Mouse (Mus musculus) mesoderm, embryonic 11.5 days (tissue): ENCODE data around the gene Gm45711.
A peak's percentile ranks its signal among the peaks of the same experiment; 100 is the strongest.
"Not testable (repeated sequence)": the region's sequence is repeated elsewhere in the genome, so short reads cannot be mapped to it uniquely, and the experiment has no call there.

Experiments
- DNase-seq: peaks from one replicate; pipeline ENCODE4 v3.0.0-alpha.2; 2012; ENCODE audit warnings: low read depth, low spot score

Gm45711 gene

GRCm38 (mm10) chr8:104321267-104321666, 11.4 kb upstream of the Gm45711 start, which contains the start of gene Gm11020:
Gene Gm11020 (plus strand): TSS chr8:104321567.
- not testable (repeated sequence) for DNase-seq

- no peak for DNase-seq
Measured at GRCm38 (mm10) chr8:104313311-104313710, 3.4 kb upstream of the Gm45711 start.

GRCm38 (mm10) chr8:104312023-104312422, 2.1 kb upstream of the Gm45711 start:
- DNase-seq = not testable (repeated sequence)

GRCm38 (mm10) chr8:104308341-104308740, 1.5 kb downstream of the Gm45711 start:
- not testable (repeated sequence) for DNase-seq

- DNase-seq = no peak
Measured at GRCm38 (mm10) chr8:104304962-104305361, 4.9 kb downstream of the Gm45711 start.

GRCm38 (mm10) chr8:104302536-104302935, 7.3 kb downstream of the Gm45711 start:
- not testable (repeated sequence) for DNase-seq

GRCm38 (mm10) chr8:104301577-104301976, 8.3 kb downstream of the Gm45711 start:
- DNase-seq = peak; percentile 37

- DNase-seq = no peak
Measured at GRCm38 (mm10) chr8:104294396-104294795, 15.5 kb downstream of the Gm45711 start.

GRCm38 (mm10) chr8:104293081-104293480, 16.8 kb downstream of the Gm45711 start, which contains the start of gene Cmtm2a:
Gene Cmtm2a (minus strand): TSS chr8:104293181.
- not testable (repeated sequence) for DNase-seq

GRCm38 (mm10) chr8:104268937-104269440, 40.9 kb downstream of the Gm45711 start:
- no peak for DNase-seq

GRCm38 (mm10) chr8:104268368-104268767, 41.5 kb downstream of the Gm45711 start:
- DNase-seq = no peak

- not testable (repeated sequence) for DNase-seq
Measured at GRCm38 (mm10) chr8:104264271-104264935, 45.5 kb downstream of the Gm45711 start.

- DNase-seq = not testable (repeated sequence)
Measured at GRCm38 (mm10) chr8:104261802-104262201, 48.1 kb downstream of the Gm45711 start.

GRCm38 (mm10) chr8:104253016-104253415, 56.9 kb downstream of the Gm45711 start:
- DNase-seq = no peak

- DNase-seq = no peak
Measured at GRCm38 (mm10) chr8:104251461-104251860, 58.4 kb downstream of the Gm45711 start.

- peak; percentile 97 for DNase-seq
Measured at GRCm38 (mm10) chr8:104250439-104251367, 59.2 kb downstream of the Gm45711 start, which contains the start of gene Cklf. Gene Cklf (plus strand): TSS chr8:104250861.

GRCm38 (mm10) chr8:104249442-104249996, 60.4 kb downstream of the Gm45711 start:
- DNase-seq = no peak

- peak; percentile 69 for DNase-seq
Measured at GRCm38 (mm10) chr8:104248276-104248675, 61.6 kb downstream of the Gm45711 start, which contains the start of gene Tk2. Gene Tk2 (minus strand): TSS chr8:104248558.

GRCm38 (mm10) chr8:104247908-104248275, 62.0 kb downstream of the Gm45711 start:
- DNase-seq = no peak

- no peak for DNase-seq
Measured at GRCm38 (mm10) chr8:104247054-104247907, 62.6 kb downstream of the Gm45711 start.

- DNase-seq = no peak
Measured at GRCm38 (mm10) chr8:104246621-104247020, 63.3 kb downstream of the Gm45711 start.
